In genomic region chr1:54826426-54826986, GRCm38 (mm10) we compare ENCODE assay signal across 9 mouse cellular contexts.
A peak's percentile ranks its signal among the peaks of the same experiment; 100 is the strongest.
DNase-seq lines count a peak whose midpoint lies in the region; ATAC-seq lines count a peak whose summit lies in the region.
"Had no signal": no experiment of that assay in that cellular context is flagged by ENCODE, and none has a peak within 500 bp of the region (broad histone marks: within the 10 kb centered on the region; RNA-seq: fewer than 3 reads in every experiment).

No protein-coding gene starts in this region.

- peak; percentile 42 for DNase-seq in hindbrain, embryonic 14.5 days (ENCODE audit: low spot score)
- DNase-seq in cerebellum, postnatal 14 days: peak; percentile 41 to 62
- DNase-seq in urinary bladder, postnatal 10 days (ENCODE audit: low spot score): peak; percentile 27
- DNase-seq in spleen, postnatal 14 days (ENCODE audit: low spot score in 2 of 2): no peak
- DNase-seq in layer of hippocampus, postnatal 10 days (ENCODE audit: low spot score in 2 of 2): no peak

- no peak overlapping the region for H3K27ac ChIP-seq in hindbrain, embryonic 14.5 days
- H3K27ac ChIP-seq in hindbrain, embryonic 13.5 days: no peak overlapping the region
- peak overlapping the region; percentile 78 for H3K27ac ChIP-seq in heart, embryonic 16.5 days (ENCODE audit: low read length)
- H3K27ac ChIP-seq in liver, embryonic 15.5 days (replicated peaks): no peak overlapping the region
- H3K27ac ChIP-seq: neural tube, embryonic 13.5 days had no signal

- H3K4me1 ChIP-seq in hindbrain, embryonic 14.5 days (replicated peaks; ENCODE audit: control insufficient read depth, insufficient read depth, low read length): peaks cover 5% of the 10 kb centered on the region; the same call in 1 of the 2 replicates
- H3K4me1 ChIP-seq in hindbrain, embryonic 13.5 days (replicated peaks): peaks cover 11% of the 10 kb centered on the region
- peaks cover 29% of the 10 kb centered on the region for H3K4me1 ChIP-seq in heart, embryonic 16.5 days (ENCODE audit: control insufficient read depth, insufficient read depth, low read length)
- H3K4me1 ChIP-seq in liver, embryonic 15.5 days (replicated peaks): peaks cover 3% of the 10 kb centered on the region; the same call in 1 of the 2 replicates

- no peaks in the 10 kb centered on the region for H3K27me3 ChIP-seq in hindbrain, embryonic 14.5 days (ENCODE audit: control insufficient read depth, insufficient read depth, low read length)
- H3K27me3 ChIP-seq in hindbrain, embryonic 13.5 days: no peaks in the 10 kb centered on the region
- no peaks in the 10 kb centered on the region for H3K27me3 ChIP-seq in heart, embryonic 16.5 days (ENCODE audit: control insufficient read depth, insufficient read depth, low read length)
- no peaks in the 10 kb centered on the region for H3K27me3 ChIP-seq in liver, embryonic 15.5 days
- H3K27me3 ChIP-seq: neural tube, embryonic 13.5 days had no signal

- 0 out of 2 replicates have a peak, but pooled peaks have one; percentile 60 for ATAC-seq in hindbrain, embryonic 14.5 days (ENCODE audit: low FRiP score)
- ATAC-seq in hindbrain, embryonic 13.5 days (ENCODE audit: low FRiP score): no peak
- peak; percentile 87 for ATAC-seq in heart, embryonic 16.5 days (replicated peaks; ENCODE audit: extremely low read depth, insufficient read depth, low FRiP score)
- ATAC-seq in liver, embryonic 15.5 days (ENCODE audit: insufficient read depth): peak; percentile 49

- H3K36me3 ChIP-seq in hindbrain, embryonic 14.5 days (replicated peaks; ENCODE audit: control insufficient read depth, insufficient read depth): no peaks in the 10 kb centered on the region
- H3K36me3 ChIP-seq in hindbrain, embryonic 13.5 days: no peaks in the 10 kb centered on the region
- H3K36me3 ChIP-seq in heart, embryonic 16.5 days (ENCODE audit: control insufficient read depth, insufficient read depth): no peaks in the 10 kb centered on the region
- H3K36me3 ChIP-seq in liver, embryonic 15.5 days (replicated peaks): no peaks in the 10 kb centered on the region
- H3K36me3 ChIP-seq: neural tube, embryonic 13.5 days had no signal

- no peak overlapping the region for H3K4me3 ChIP-seq in hindbrain, embryonic 14.5 days (replicated peaks; ENCODE audit: low read length)
- no peak overlapping the region for H3K4me3 ChIP-seq in hindbrain, embryonic 13.5 days
- no peak overlapping the region for H3K4me3 ChIP-seq in heart, embryonic 16.5 days (ENCODE audit: low read length)
- H3K4me3 ChIP-seq in liver, embryonic 15.5 days (replicated peaks): no peak overlapping the region
- H3K4me3 ChIP-seq: neural tube, embryonic 13.5 days had no signal

- 68% methylated on average over 4 of the region's 4 CpGs for WGBS in hindbrain, embryonic 14.5 days
- 68% methylated on average over 4 of the region's 4 CpGs for WGBS in hindbrain, embryonic 13.5 days
- WGBS in heart, embryonic 16.5 days: 22% methylated on average over 4 of the region's 4 CpGs
- 54% methylated on average over 4 of the region's 4 CpGs for WGBS in liver, embryonic 15.5 days (ENCODE audit: insufficient replicate concordance)

- H3K9me3 ChIP-seq in hindbrain, embryonic 14.5 days (ENCODE audit: control insufficient read depth, low read length): no peaks in the 10 kb centered on the region
- no peaks in the 10 kb centered on the region for H3K9me3 ChIP-seq in hindbrain, embryonic 13.5 days
- no peaks in the 10 kb centered on the region for H3K9me3 ChIP-seq in heart, embryonic 16.5 days (replicated peaks; ENCODE audit: control insufficient read depth, low read length)
- H3K9me3 ChIP-seq in liver, embryonic 15.5 days (replicated peaks): no peaks in the 10 kb centered on the region
- H3K9me3 ChIP-seq: neural tube, embryonic 13.5 days had no signal

- no peak overlapping the region for H3K4me2 ChIP-seq in hindbrain, embryonic 14.5 days (replicated peaks)
- H3K4me2 ChIP-seq in hindbrain, embryonic 13.5 days: no peak overlapping the region
- no peak overlapping the region for H3K4me2 ChIP-seq in heart, embryonic 16.5 days (ENCODE audit: low read depth, low read length)
- H3K4me2 ChIP-seq in liver, embryonic 15.5 days: no peak overlapping the region
- H3K4me2 ChIP-seq: neural tube, embryonic 13.5 days had no signal

- H3K9ac ChIP-seq in hindbrain, embryonic 14.5 days: no peak overlapping the region
- no peak overlapping the region for H3K9ac ChIP-seq in hindbrain, embryonic 13.5 days
- no peak overlapping the region for H3K9ac ChIP-seq in heart, embryonic 16.5 days (ENCODE audit: low read length)
- no peak overlapping the region for H3K9ac ChIP-seq in liver, embryonic 15.5 days
- H3K9ac ChIP-seq: neural tube, embryonic 13.5 days had no signal

Comparison
In these comparisons a context has a peak if more than half of its experiments do, and no peak if none do; other contexts are left out.
1. DNase-seq: peak in hindbrain, embryonic 14.5 days (single experiment), cerebellum, postnatal 14 days (2 of 2) and urinary bladder, postnatal 10 days (single experiment); none in spleen, postnatal 14 days (0 of 2) and layer of hippocampus, postnatal 10 days (0 of 2).